ENCODE assay signal across 18 mouse cellular contexts in the genomic region with DNA sequence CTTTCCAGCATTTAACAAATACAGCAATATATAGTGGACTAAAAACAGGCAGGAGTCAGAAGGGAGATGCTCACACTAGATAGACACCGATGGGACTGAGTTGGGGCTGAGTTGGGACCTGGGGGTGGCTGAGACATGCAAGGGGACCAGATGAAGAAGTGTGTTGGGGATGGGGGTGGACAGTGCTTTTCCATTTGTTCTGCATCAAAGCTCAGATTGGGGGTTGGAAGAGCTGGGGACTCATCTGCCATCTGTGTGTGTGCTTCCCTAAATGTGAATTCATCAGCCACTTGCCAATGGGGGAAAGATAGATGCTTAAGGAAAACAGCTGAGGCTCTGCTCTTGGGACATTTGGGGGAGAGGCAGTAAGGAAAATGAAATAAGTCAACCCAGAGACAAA. TPM values are rescaled to one million over a fixed set of nuclear protein-coding genes. Genes with fewer than 3 reads are reported as not detected.
DNase-seq lines count a peak whose midpoint lies in the region; ATAC-seq and TF ChIP-seq lines count a peak whose summit lies in the region.
"Had no signal": no experiment of that assay in that cellular context is flagged by ENCODE, and none has a peak within 500 bp of the region (broad histone marks: within the 10 kb centered on the region; RNA-seq: fewer than 3 reads in every experiment).

No protein-coding gene starts in this region.

- H3K9ac ChIP-seq in hindbrain, embryonic 12.5 days, result no peak overlapping the region
- no peak overlapping the region for H3K9ac ChIP-seq in midbrain, embryonic 15.5 days
- H3K9ac ChIP-seq in liver, embryonic 11.5 days (ENCODE audit: low read depth, low read length), result no peak overlapping the region
- H3K9ac ChIP-seq: embryonic facial prominence, embryonic 15.5 days had no signal

- H3K9me3 ChIP-seq in hindbrain, embryonic 12.5 days (replicated peaks), result no peaks in the 10 kb centered on the region
- H3K9me3 ChIP-seq in midbrain, embryonic 15.5 days, result no peaks in the 10 kb centered on the region
- no peaks in the 10 kb centered on the region for H3K9me3 ChIP-seq in liver, embryonic 11.5 days (ENCODE audit: control insufficient read depth, low read length)
- H3K9me3 ChIP-seq: embryonic facial prominence, embryonic 15.5 days; forebrain, embryonic 10.5 days had no signal

- no peak for TF ChIP-seq CTCF in left cerebral cortex, adult 2 months (IDR thresholded peaks at IDR 0.05)
- no peak for TF ChIP-seq CTCF in thymus, adult 2 months (IDR thresholded peaks at IDR 0.05; ENCODE audit: borderline replicate concordance, control insufficient read depth, extremely low read depth, insufficient read depth, low read length, poor library complexity)

- no peak for TF ChIP-seq POLR2A in thymus, adult 2 months (IDR thresholded peaks at IDR 0.05; ENCODE audit: control insufficient read depth, extremely low read depth, insufficient read depth, low read length, poor library complexity)

- 76% methylated on average over 1 of the region's 1 CpGs for WGBS in hindbrain, embryonic 12.5 days
- 87% methylated on average over 1 of the region's 1 CpGs for WGBS in midbrain, embryonic 15.5 days
- WGBS in liver, embryonic 11.5 days, result 71% methylated on average over 1 of the region's 1 CpGs
- 97% methylated on average over 1 of the region's 1 CpGs for WGBS in thymus, adult 2 months

- no peak overlapping the region for H3K4me2 ChIP-seq in hindbrain, embryonic 12.5 days (replicated peaks)
- H3K4me2 ChIP-seq in midbrain, embryonic 15.5 days, result no peak overlapping the region
- H3K4me2 ChIP-seq in liver, embryonic 11.5 days, result no peak overlapping the region
- H3K4me2 ChIP-seq: embryonic facial prominence, embryonic 15.5 days had no signal

- peak; percentile 53 for ATAC-seq in hindbrain, embryonic 12.5 days (ENCODE audit: low FRiP score)
- ATAC-seq in midbrain, embryonic 15.5 days (replicated peaks), result no peak
- no peak for ATAC-seq in liver, embryonic 11.5 days (replicated peaks; ENCODE audit: low FRiP score)
- ATAC-seq: Patski had no signal

- H3K27me3 ChIP-seq in hindbrain, embryonic 12.5 days, result no peaks in the 10 kb centered on the region
- H3K27me3 ChIP-seq in midbrain, embryonic 15.5 days (replicated peaks), result no peaks in the 10 kb centered on the region
- H3K27me3 ChIP-seq in liver, embryonic 11.5 days (replicated peaks; ENCODE audit: control insufficient read depth, insufficient read depth, low read length), result no peaks in the 10 kb centered on the region
- no peaks in the 10 kb centered on the region for H3K27me3 ChIP-seq in thymus, adult 2 months (ENCODE audit: control insufficient read depth, insufficient read depth, low read length)
- H3K27me3 ChIP-seq: embryonic facial prominence, embryonic 15.5 days; megakaryocyte, embryonic 14.5 days; Patski had no signal

- intact Hi-C loops in left cerebral cortex, adult 2 months (cut with DNase I), result loop anchor here (5.0 kb wide), 1 partner anchor 57 kb away; no protein-coding TSS in a partner anchor
- intact Hi-C loops in left cerebral cortex, postnatal 10 days (cut with DNase I), result loop anchor here (5.0 kb wide), 2 partner anchors 227 to 282 kb away; a partner anchor contains a TSS

- H3K36me3 ChIP-seq in hindbrain, embryonic 12.5 days, result peaks cover 46% of the 10 kb centered on the region
- 0 out of 2 replicates have a peak, but pooled peaks cover 12% of the 10 kb centered on the region for H3K36me3 ChIP-seq in midbrain, embryonic 15.5 days (replicated peaks)
- no peaks in the 10 kb centered on the region for H3K36me3 ChIP-seq in liver, embryonic 11.5 days (ENCODE audit: control insufficient read depth, insufficient read depth, low read length)
- H3K36me3 ChIP-seq in thymus, adult 2 months (ENCODE audit: control insufficient read depth, insufficient read depth, low read length), result no peaks in the 10 kb centered on the region
- H3K36me3 ChIP-seq: embryonic facial prominence, embryonic 15.5 days had no signal

- peak overlapping the region; percentile 53; the same call in 1 of the 2 replicates for H3K27ac ChIP-seq in left cerebral cortex, adult 2 months
- peak overlapping the region; percentile 75; the same call in 1 of the 2 replicates for H3K27ac ChIP-seq in hindbrain, embryonic 12.5 days
- peak overlapping the region; percentile 41; the same call in 1 of the 2 replicates for H3K27ac ChIP-seq in midbrain, embryonic 15.5 days
- H3K27ac ChIP-seq in liver, embryonic 11.5 days (ENCODE audit: low read depth, low read length), result no peak overlapping the region
- H3K27ac ChIP-seq in thymus, adult 2 months (ENCODE audit: control insufficient read depth, insufficient read depth, low read length), result no peak overlapping the region
- H3K27ac ChIP-seq: embryonic facial prominence, embryonic 15.5 days; forebrain, embryonic 10.5 days; heart, adult 2 months had no signal

- no peak for DNase-seq in left cerebral cortex, adult 2 months (ENCODE audit: extremely low spot score in 1 of 2, low spot score in 2 of 2)
- no peak for DNase-seq in left cerebral cortex, postnatal 10 days (ENCODE audit: extremely low spot score in 1 of 2, low spot score in 2 of 2)
- peak; percentile 81 for DNase-seq in brain, adult 2 months (ENCODE audit: low read depth, low spot score)
- DNase-seq in liver, embryonic 11.5 days (ENCODE audit: low spot score), result no peak
- no peak for DNase-seq in thymus, adult 2 months
- DNase-seq: cerebellum, postnatal 14 days; embryo, embryonic 11 days; gastrocnemius, postnatal 14 days; heart, adult 2 months; kidney, adult 18-20 months; kidney, postnatal 10 days; lung, postnatal 10 days had no signal

- no peak overlapping the region for H3K4me3 ChIP-seq in left cerebral cortex, adult 2 months
- H3K4me3 ChIP-seq in hindbrain, embryonic 12.5 days, result no peak overlapping the region
- H3K4me3 ChIP-seq in midbrain, embryonic 15.5 days, result no peak overlapping the region
- H3K4me3 ChIP-seq in liver, embryonic 11.5 days (ENCODE audit: low read depth, low read length), result no peak overlapping the region
- H3K4me3 ChIP-seq in thymus, adult 2 months (ENCODE audit: control insufficient read depth, insufficient read depth, low read length), result no peak overlapping the region
- H3K4me3 ChIP-seq: embryonic facial prominence, embryonic 15.5 days; forebrain, embryonic 10.5 days; heart, adult 2 months; megakaryocyte, embryonic 14.5 days had no signal

- 0 out of 2 replicates have a peak, but pooled peaks cover 3% of the 10 kb centered on the region for H3K4me1 ChIP-seq in hindbrain, embryonic 12.5 days
- H3K4me1 ChIP-seq in midbrain, embryonic 15.5 days, result no peaks in the 10 kb centered on the region
- H3K4me1 ChIP-seq in liver, embryonic 11.5 days (replicated peaks; ENCODE audit: control insufficient read depth, insufficient read depth, low read length), result no peaks in the 10 kb centered on the region
- no peaks in the 10 kb centered on the region for H3K4me1 ChIP-seq in thymus, adult 2 months (replicated peaks; ENCODE audit: control insufficient read depth, insufficient read depth, low read length)
- H3K4me1 ChIP-seq: embryonic facial prominence, embryonic 15.5 days had no signal

RNA-seq across cellular contexts. Expression of a gene that starts 23.5 kb away (rescaled TPM):
- total RNA-seq in left cerebral cortex, adult 2 months (2021), result 1 to 10 TPM; 7.2 TPM
- total RNA-seq in left cerebral cortex, postnatal 10 days (2021), result 1 to 10 TPM; 8.6 to 8.7 TPM
- polyA plus RNA-seq in hindbrain, embryonic 12.5 days (2016; fragmentation: Nextera tagmentation; extraction: Ambion mirVana), result 28.0 and 28.7 TPM in 2 replicates
- polyA plus RNA-seq in midbrain, embryonic 15.5 days (2015; fragmentation: Nextera tagmentation; extraction: Ambion mirVana), result 13.1 and 13.4 TPM in 2 replicates
- polyA plus RNA-seq in liver, embryonic 11.5 days (2014; fragmentation: Nextera tagmentation; extraction: Ambion mirVana), result 47.6 and 48.9 TPM in 2 replicates
- polyA plus RNA-seq in thymus, adult 2 months (2012; rRNA removed), result 6.6 TPM in 2 replicates

Comparison
In these comparisons a context has a peak if more than half of its experiments do, and no peak if none do; other contexts are left out.
1. H3K27ac ChIP-seq: peak in left cerebral cortex, adult 2 months (single experiment), hindbrain, embryonic 12.5 days (single experiment) and midbrain, embryonic 15.5 days (single experiment); none in liver, embryonic 11.5 days (single experiment) and thymus, adult 2 months (single experiment).